Mouse (Mus musculus) kidney, postnatal 10 days (tissue): Measurements from ENCODE around the gene Gm12794.
"Not testable (repeated sequence)": the region's sequence is repeated elsewhere in the genome, so short reads cannot be mapped to it uniquely, and the experiment has no call there.

Experiments
- DNase-seq: peaks from one replicate; pipeline ENCODE4 v3.0.0; 2021; ENCODE audit warnings: mixed read lengths

Gene Gm12794

DNA sequence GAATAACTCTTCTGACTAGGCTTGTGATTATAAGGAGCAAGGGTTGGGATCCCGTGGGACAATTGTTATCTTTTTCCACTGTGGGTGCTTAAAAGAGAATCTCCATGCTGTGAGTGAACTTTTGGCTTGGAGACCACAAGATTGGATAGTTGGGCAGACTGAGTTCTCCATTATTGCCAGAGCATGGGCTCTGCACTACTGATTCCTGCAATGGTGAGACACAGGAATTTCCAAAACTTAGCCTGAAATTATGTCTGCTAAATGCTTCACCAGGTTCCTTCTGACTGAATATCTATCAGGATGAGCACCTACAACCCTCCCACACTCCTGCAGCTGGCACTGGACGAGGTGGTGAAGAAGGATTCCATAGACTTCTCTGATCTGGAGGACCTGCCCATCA is at the start of gene Gm12794:
Gene Gm12794, plus strand, starts transcription at position 301 of the 400 bp plus-strand sequence.
- not testable (repeated sequence) for DNase-seq

DNA sequence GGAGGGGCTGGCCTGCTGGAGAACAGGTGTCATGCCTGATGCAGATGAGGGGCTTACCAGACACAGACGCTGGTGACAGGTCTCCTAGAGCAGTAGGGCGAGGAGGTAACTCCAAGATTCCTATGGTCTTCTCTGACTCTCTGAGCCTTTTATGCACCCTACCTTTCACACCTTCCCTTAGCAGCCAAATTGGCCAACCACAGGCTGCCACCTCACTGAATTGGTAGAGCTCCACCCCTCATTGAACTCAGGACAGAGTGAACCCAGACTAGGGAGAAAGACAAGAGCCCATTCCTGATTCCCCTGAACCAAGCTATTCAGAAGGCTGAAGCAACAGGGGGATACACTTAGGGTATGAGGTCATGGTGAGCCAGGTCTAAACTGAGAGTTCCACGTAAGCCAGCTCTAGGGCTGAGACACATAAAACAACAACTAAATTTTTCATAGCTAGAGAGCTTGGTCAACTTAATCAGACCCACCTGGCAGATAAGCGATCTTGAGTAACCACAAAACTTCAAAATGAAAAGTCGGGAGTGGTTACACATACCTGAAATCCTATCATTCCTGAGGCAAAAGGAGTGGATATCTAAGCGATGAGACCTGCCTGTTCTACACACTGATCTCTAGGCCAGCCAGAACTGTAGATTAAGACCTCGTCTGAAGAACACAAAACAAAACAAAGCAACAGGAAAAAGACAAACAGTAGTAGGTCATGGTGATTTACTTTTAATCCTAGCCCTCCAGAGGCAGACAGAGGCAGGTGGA is 46.4 kb upstream of the Gm12794 start, which contains the start of gene C130073F10Rik:
Gene C130073F10Rik, minus strand, starts transcription at position 134 of the 765 bp plus-strand sequence.
- DNase-seq = no peak

DNA sequence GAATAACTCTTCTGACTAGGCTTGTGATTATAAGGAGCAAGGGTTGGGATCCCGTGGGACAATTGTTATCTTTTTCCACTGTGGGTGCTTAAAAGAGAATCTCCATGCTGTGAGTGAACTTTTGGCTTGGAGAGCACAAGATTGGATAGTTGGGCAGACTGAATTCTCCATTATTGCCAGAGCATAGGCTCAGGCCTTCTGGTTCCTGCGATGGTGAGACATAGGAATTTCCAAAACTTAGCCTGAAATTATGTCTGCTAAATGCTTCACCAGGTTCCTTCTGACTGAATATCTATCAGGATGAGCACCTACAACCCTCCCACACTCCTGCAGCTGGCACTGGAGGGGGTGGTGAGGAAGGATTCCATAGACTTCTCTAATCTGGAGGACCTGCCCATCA is 31.4 kb upstream of the Gm12794 start, which contains the start of gene Gm12800:
Gene Gm12800, plus strand, starts transcription at position 301 of the 400 bp plus-strand sequence.
- DNase-seq = not testable (repeated sequence)

DNA sequence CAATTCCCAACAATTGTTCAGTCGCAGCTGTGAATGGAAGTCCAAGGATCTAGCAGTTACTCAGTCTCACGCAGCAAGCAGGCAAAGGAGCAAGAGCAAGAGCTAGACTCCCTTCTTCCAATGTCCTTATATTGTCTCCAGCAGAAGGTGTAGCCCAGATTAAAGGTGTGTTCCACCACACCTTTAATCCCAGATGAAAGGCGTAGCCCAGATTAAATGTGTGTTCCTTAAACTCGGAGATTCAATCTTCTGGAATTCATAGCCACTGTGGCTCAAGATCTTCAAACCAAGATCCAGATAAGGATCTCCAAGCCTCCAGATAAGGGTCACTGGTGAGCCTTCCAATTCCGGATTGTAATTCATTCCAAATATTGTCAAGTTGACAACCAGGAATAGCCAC is 40.7 kb downstream of the Gm12794 start, which contains the start of gene Gm12790:
Gene Gm12790, minus strand, starts transcription at position 101 of the 400 bp plus-strand sequence.
- not testable (repeated sequence) for DNase-seq

DNA sequence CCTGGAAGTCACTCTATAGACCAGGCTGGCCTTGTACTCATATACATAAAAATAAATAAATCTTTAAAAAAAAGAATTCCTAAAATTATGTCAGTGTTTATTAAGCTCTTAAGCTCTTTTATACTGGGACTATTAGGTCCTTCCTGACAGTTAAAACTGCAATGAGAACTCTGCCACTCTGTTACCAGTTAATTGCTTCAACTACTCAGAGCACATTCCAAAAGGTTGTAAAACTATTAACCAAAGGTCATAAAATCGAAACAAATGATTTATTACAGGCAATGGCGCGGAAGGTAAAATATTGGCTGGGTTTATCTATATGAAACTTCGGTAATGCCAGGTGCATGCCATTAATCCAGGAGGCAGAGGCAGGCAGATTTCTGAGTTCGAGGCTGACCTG is 45.5 kb downstream of the Gm12794 start:
- DNase-seq = no peak

DNA sequence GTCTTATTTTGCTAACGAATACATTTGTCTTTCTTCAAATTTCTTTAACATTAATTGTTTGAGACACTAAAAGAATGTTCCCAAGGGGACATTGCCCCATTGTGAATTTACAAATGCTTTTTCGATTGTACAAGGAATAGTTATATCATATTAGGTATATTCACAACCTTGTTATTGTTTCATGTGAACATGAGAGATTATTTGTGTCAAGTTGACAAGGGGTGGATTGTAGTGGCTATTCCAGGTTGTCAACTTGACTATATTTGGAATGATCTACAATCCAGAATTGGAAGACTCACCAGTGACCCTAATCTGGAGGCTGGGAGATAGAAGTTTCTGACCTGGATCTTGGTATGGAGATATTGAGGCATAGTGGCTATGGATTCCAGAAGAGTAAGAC is 46.1 kb downstream of the Gm12794 start, which contains the start of gene Gm12789:
Gene Gm12789, plus strand, starts transcription at position 301 of the 400 bp plus-strand sequence.
- DNase-seq = not testable (repeated sequence)
